ENCODE assay signal across 8 mouse cellular contexts in genomic region chr12:26414451-26415103, GRCm38 (mm10). TPM values are rescaled to one million over a fixed set of nuclear protein-coding genes. Genes with fewer than 3 reads are reported as not detected.
DNase-seq lines count a peak whose midpoint lies in the region; ATAC-seq lines count a peak whose summit lies in the region.

No protein-coding gene starts in this region.

- H3K4me1 ChIP-seq in intestine, embryonic 15.5 days (replicated peaks), result peaks cover 11% of the 10 kb centered on the region; the same call in 1 of the 2 replicates

- no peaks in the 10 kb centered on the region for H3K36me3 ChIP-seq in intestine, embryonic 15.5 days

- ATAC-seq in intestine, embryonic 15.5 days, result peak; percentile 79

- peak overlapping the region; percentile 87 for H3K4me2 ChIP-seq in intestine, embryonic 15.5 days (replicated peaks)

- H3K27ac ChIP-seq in intestine, embryonic 15.5 days, result peak overlapping the region; percentile 40; the same call in 1 of the 2 replicates

- H3K9ac ChIP-seq in intestine, embryonic 15.5 days, result peak overlapping the region; percentile 78

- H3K9me3 ChIP-seq in intestine, embryonic 15.5 days, result no peaks in the 10 kb centered on the region

- no peaks in the 10 kb centered on the region for H3K27me3 ChIP-seq in intestine, embryonic 15.5 days (replicated peaks)

- peak; percentile 42 to 60 for DNase-seq in spleen, adult 18-20 months
- no peak for DNase-seq in spleen, adult 12 weeks (ENCODE audit: low spot score)
- peak; percentile 58 for DNase-seq in cerebellum, adult 9-10 months
- peak; percentile 25 to 34 for DNase-seq in gastrocnemius, postnatal 36 days
- DNase-seq in lung, postnatal 10 days, result peak; percentile 60
- peak; percentile 47 to 83 for DNase-seq in spleen, postnatal 4 days (ENCODE audit: low spot score in 2 of 2)
- DNase-seq in left cerebral cortex, postnatal 36 days (ENCODE audit: low spot score in 2 of 2), result no peak

- H3K4me3 ChIP-seq in intestine, embryonic 15.5 days (replicated peaks), result peak overlapping the region; percentile 93

- intact Hi-C loops in gastrocnemius, postnatal 36 days (cut with DNase I), result loop anchor here (2.0 kb wide), 1 partner anchor 100 kb away; no protein-coding TSS in a partner anchor
- intact Hi-C loops in left cerebral cortex, postnatal 36 days (cut with DNase I), result loop anchor here (2.0 to 5.0 kb wide), 2 partner anchors 37 to 102 kb away; no protein-coding TSS in a partner anchor

- under 1% methylated on average over 63 of the region's 64 CpGs for WGBS in intestine, embryonic 15.5 days

RNA-seq across cellular contexts. Expression of gene Rnf144a, which starts 0.5 kb away (rescaled TPM):
- 1 to 10 TPM; 5.2 to 6.6 TPM for total RNA-seq in gastrocnemius, postnatal 36 days (2021)
- polyA plus RNA-seq in intestine, embryonic 15.5 days (2015; fragmentation: Nextera tagmentation; extraction: Ambion mirVana), result 17.5 and 20.1 TPM in 2 replicates
- total RNA-seq in left cerebral cortex, postnatal 36 days (2021), result 10 to 100 TPM; 31.7 to 31.9 TPM

RNA-seq across cellular contexts. Expression of gene Rsad2, which starts 41.7 kb away (rescaled TPM):
- 1 to 10 TPM in 1 of 2 experiments, under 1 TPM in 1; 0.48 to 1.7 TPM for total RNA-seq in gastrocnemius, postnatal 36 days (2021)
- 1.1 and 1.2 TPM in 2 replicates for polyA plus RNA-seq in intestine, embryonic 15.5 days (2015; fragmentation: Nextera tagmentation; extraction: Ambion mirVana)
- under 1 TPM; 0.36 to 0.86 TPM for total RNA-seq in left cerebral cortex, postnatal 36 days (2021)

RNA-seq across cellular contexts. Expression of gene Cmpk2, which starts 54.4 kb away (rescaled TPM):
- total RNA-seq in gastrocnemius, postnatal 36 days (2021), result 1 to 10 TPM; 1.7 to 2.1 TPM
- polyA plus RNA-seq in intestine, embryonic 15.5 days (2015; fragmentation: Nextera tagmentation; extraction: Ambion mirVana), result 4.6 and 5.6 TPM in 2 replicates
- 10 to 100 TPM; 19.6 to 23.6 TPM for total RNA-seq in left cerebral cortex, postnatal 36 days (2021)

Comparison
In these comparisons a context has a peak if more than half of its experiments do, and no peak if none do; other contexts are left out.
1. DNase-seq: peak in spleen, adult 18-20 months (2 of 2), cerebellum, adult 9-10 months (single experiment), gastrocnemius, postnatal 36 days (2 of 2), lung, postnatal 10 days (single experiment) and spleen, postnatal 4 days (2 of 2); none in spleen, adult 12 weeks (single experiment) and left cerebral cortex, postnatal 36 days (0 of 2).
2. RNA of gene Rnf144a, which starts 0.5 kb away (total RNA-seq): 31.7 to 31.9 TPM in left cerebral cortex, postnatal 36 days; 5.2 to 6.6 TPM in gastrocnemius, postnatal 36 days; every median in the first group is over 4 times any median in the second.
3. RNA of gene Cmpk2, which starts 54.4 kb away (total RNA-seq): 19.6 to 23.6 TPM in left cerebral cortex, postnatal 36 days; 1.7 to 2.1 TPM in gastrocnemius, postnatal 36 days; every median in the first group is over 4 times any median in the second.